Mouse (Mus musculus) spleen, postnatal 0 days (tissue): ENCODE measurements around the gene Cdk17. TPM values are rescaled to one million over a fixed set of nuclear protein-coding genes. Genes with fewer than 3 reads are reported as not detected.

Experiments
- microRNA counts: library from miRNA; unstranded; fragments of <30 nt; microRNA quantifications from one replicate; lab custom pipeline; 2015
- polyA plus RNA-seq: library from polyadenylated mRNA; unstranded; fragments of >200 nt; fragmentation: Nextera tagmentation; extraction: Ambion mirVana; gene quantifications from 2 replicates; pipeline ENCODE4 v1.2.1, GENCODE M21; 2015

Cdk17 gene
- 17.1 and 18.8 TPM in 2 replicates for polyA plus RNA-seq

GRCm38 (mm10) chr10:93160807-93161510 is at the start of gene Cdk17:
Gene Cdk17, plus strand, starts transcription at chr10:93160875.

GRCm38 (mm10) chr10:93310721-93311411 is 150.2 kb downstream of the Cdk17 start, which contains the start of gene Elk3:
Gene Elk3, minus strand, starts transcription at chr10:93311135.

MicroRNAs encoded within 50 kb of the gene (microRNA counts, 519-probe panel; counts per million panel counts)
- 88.3 counts per million for microRNA mmu-miR-1931 (lab: Ali Mortazavi, UCI)

Other genes with a start within 250 kb of the Cdk17 start
- gene Cfap54, start 79.3 kb upstream of the Cdk17 start, polyA plus RNA-seq, result 0.59 and 0.65 TPM in 2 replicates
- 13.4 and 17.3 TPM in 2 replicates for gene Elk3, start 150.3 kb downstream of the Cdk17 start, polyA plus RNA-seq